Mouse (Mus musculus) splenic B cell, adult 2 months (primary cell): ENCODE measurements at regions not wholly inside any gene's neighbourhood (a gene's known extent, or its start where the extent isn't known, plus 50 kb on each side); places are given as distances from the start of the nearest gene placed in this dataset.
"Not testable (repeated sequence)": the region's sequence is repeated elsewhere in the genome, so short reads cannot be mapped to it uniquely, and the experiment has no call there.

ENCODE experiments used
- DNase-seq: peaks from one replicate; pipeline ENCODE4 v3.0.0-alpha.2; 2011; ENCODE audit warnings: low read depth, low spot score
- H3K27me3 ChIP-seq: 2 replicates; pipeline ENCODE4 v1.6.1; 2012; ENCODE audit warnings: mild to moderate bottlenecking, low read length, moderate library complexity, mixed read lengths; ENCODE audit not compliant: control insufficient read depth, poor library complexity, insufficient read depth, severe bottlenecking
- H3K36me3 ChIP-seq: 2 replicates; pipeline ENCODE4 v1.6.1; 2012; ENCODE audit warnings: mild to moderate bottlenecking, low read length, moderate library complexity, mixed read lengths; ENCODE audit not compliant: control insufficient read depth, poor library complexity, insufficient read depth, severe bottlenecking

GRCm38 (mm10) chr17:82860391-82860790, 354.7 kb upstream of the Pkdcc start:
- H3K27me3 ChIP-seq: no peaks in the 10 kb centered on the region
- H3K36me3 ChIP-seq: no peaks in the 10 kb centered on the region
- no peak for DNase-seq

GRCm38 (mm10) chr17:82860966-82861365, 354.1 kb upstream of the Pkdcc start:
- DNase-seq: no peak
- Histone ChIP-seq H3K27me3 (no peaks in the 10 kb centered on the region), H3K36me3 (no peaks in the 10 kb centered on the region)

DNA sequence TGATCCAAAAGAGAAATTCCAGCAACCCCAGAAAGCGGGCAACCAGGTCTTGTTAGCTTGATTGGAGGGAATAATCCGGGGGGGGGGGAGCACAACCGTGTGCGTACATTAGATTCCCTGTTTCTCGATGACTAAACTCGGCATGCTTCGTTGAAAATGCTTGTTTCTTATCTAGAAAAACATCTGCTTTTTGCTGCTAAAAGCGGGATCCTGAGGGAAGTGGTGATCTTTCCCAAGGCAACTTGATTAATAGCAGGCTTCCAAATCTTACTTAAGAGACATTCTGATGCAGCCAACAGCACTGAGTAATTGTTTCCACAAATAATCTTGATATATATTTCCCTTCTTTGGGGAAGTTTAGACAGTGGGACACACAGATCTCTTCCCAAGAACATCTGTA, 338.0 kb upstream of the Pkdcc start:
- Histone ChIP-seq H3K27me3 (0 out of 2 replicates have a peak, but pooled peaks cover under 1% of the 10 kb centered on the region), H3K36me3 (no peaks in the 10 kb centered on the region)
- DNase-seq: no peak

DNA sequence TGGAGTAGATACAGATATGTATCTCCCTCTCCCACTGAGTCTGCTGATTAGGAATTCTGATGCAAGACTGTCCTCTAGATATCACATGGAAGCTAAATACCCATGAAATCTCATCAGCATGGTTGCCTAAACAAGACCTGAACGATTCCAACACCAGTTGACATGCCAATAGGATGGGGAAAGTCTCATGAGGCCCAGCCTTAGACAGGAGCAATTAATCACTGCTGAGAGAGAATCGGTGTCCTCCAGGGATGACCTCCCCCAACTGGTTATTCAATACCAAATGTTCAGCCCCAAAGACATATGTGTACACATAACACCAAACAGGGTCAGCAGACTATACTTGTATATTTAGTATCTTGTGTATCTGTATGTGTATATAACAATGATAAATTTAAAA, 314.5 kb upstream of the Pkdcc start:
- H3K36me3 ChIP-seq: no peaks in the 10 kb centered on the region
- no peaks in the 10 kb centered on the region for H3K27me3 ChIP-seq
- no peak for DNase-seq

DNA sequence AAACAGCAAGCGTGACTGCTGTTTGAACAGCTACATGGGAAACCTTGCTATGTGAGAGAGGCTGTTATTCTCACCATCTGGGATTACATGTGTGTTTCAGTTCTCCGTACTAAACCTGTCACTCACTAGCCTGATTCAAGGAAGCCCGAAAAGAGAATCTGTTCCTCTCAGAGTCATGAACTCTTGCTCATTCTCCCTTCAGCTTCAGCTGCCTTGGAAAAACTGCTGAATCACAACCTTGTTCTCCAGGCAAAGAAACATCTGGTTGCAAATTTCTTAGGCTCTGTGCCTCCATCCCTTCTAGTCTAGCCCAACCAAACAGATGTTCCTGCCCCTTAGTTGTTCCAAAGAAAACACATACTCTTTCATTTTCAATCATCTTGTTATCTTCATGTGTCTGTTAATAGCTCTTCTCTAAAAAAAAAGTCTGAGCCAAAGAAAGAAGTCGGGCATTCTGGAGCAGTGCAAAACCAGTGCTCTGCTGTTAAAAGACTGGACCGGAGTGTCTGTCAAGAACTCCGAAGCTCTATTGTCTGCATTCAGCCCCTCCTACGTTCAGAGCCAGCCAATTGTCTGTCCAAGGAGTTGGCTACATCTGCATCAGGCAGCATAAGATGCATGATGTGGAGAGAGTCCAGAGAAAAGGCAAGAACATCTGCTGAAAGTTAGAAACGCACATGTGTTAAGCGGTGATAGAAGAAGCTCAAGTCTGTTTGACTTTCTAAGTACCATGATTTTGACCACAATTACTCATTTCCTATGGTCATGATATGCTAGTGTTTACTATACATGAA, 313.8 kb upstream of the Pkdcc start:
- no peaks in the 10 kb centered on the region for H3K27me3 ChIP-seq
- DNase-seq: no peak
- H3K36me3 ChIP-seq: no peaks in the 10 kb centered on the region

- DNase-seq: no peak
- Histone ChIP-seq H3K36me3 (no peaks in the 10 kb centered on the region), H3K27me3 (no peaks in the 10 kb centered on the region)
These were observed 310.1 kb upstream of the Pkdcc start for GRCm38 (mm10) chr17:82904961-82905360.

DNA sequence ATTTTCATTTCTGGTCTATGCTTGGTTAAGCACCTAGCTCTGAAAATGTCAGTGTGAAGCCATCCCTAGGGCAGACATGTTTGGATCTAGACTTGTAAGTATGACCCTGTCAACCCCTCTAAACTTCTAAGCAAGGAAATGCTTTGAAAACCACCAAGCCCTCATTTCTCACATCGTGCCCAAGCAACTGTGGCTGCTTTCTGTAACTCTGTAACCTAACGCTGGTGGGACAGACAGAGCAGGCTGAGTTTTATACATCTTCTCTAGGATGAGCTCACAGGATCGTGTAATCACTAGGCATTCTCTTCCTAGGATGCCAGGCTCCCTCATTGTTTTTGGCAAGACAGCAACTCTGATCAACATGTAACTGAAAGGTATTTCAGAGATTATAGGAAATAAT, 309.6 kb upstream of the Pkdcc start:
- DNase-seq: no peak

DNA sequence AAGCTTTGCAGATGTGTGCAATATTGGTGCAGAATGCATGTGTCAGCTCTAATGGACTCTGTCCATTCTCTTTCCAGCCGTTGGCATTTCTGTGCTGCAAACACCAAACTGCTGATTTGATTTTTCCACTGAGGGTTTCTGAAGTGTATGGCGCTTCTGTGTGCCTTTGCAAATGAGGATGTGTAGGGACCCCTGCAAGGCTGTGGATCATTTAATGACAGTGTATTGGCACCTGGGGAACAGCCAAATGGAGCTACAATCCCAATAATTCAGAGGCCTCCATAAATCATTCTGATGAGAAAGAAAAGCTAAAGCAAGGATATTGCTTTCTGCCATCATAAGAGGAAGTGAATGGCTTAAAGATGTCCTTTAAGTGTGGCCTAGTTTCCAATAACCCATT, 305.9 kb upstream of the Pkdcc start:
- H3K36me3 ChIP-seq: no peaks in the 10 kb centered on the region
- no peak for DNase-seq
- H3K27me3 ChIP-seq: no peaks in the 10 kb centered on the region

More for the DNA sequence above, 309.6 kb upstream of the Pkdcc start:
- Histone ChIP-seq H3K27me3 (no peaks in the 10 kb centered on the region), H3K36me3 (no peaks in the 10 kb centered on the region)

- H3K36me3 ChIP-seq, DNase-seq, H3K27me3 ChIP-seq: not testable (repeated sequence)
These were observed 292.1 kb upstream of the Pkdcc start for GRCm38 (mm10) chr17:82922986-82923385.

- Histone ChIP-seq H3K36me3 (no peaks in the 10 kb centered on the region), H3K27me3 (no peaks in the 10 kb centered on the region)
- DNase-seq: no peak
These were observed 289.3 kb upstream of the Pkdcc start for GRCm38 (mm10) chr17:82925751-82926150.

- no peaks in the 10 kb centered on the region for H3K36me3 ChIP-seq
- H3K27me3 ChIP-seq: no peaks in the 10 kb centered on the region
- DNase-seq: no peak
These were observed 287.4 kb upstream of the Pkdcc start for GRCm38 (mm10) chr17:82927681-82928080.

- no peaks in the 10 kb centered on the region for H3K27me3 ChIP-seq
- no peak for DNase-seq
- H3K36me3 ChIP-seq: no peaks in the 10 kb centered on the region
These were observed 285.6 kb upstream of the Pkdcc start for GRCm38 (mm10) chr17:82929511-82929910.

GRCm38 (mm10) chr17:82930738-82931137, 284.4 kb upstream of the Pkdcc start:
- H3K36me3 ChIP-seq: no peaks in the 10 kb centered on the region
- no peak for DNase-seq

DNA sequence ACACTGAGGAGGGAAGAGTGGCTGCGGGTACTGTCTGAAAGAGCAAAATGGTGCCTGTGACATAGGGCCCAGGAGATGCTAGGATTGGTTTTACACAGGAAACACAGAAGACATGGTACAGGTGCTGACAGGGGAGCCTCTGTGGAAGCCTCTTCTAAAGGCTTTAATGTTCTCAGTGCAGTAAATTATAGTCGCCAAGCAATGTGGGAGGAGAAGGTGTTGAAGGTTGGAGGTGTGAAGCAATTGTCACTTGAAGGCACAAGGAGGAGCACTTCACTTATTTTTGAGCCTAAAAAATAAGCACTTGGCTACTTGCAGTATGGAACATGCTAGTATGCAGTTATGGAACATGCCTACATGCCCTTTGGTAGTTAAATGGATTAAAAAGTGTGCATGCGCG, 283.6 kb upstream of the Pkdcc start:
- H3K36me3 ChIP-seq: no peaks in the 10 kb centered on the region
- DNase-seq: no peak
- no peaks in the 10 kb centered on the region for H3K27me3 ChIP-seq

More at GRCm38 (mm10) chr17:82930738-82931137, 284.4 kb upstream of the Pkdcc start:
- no peaks in the 10 kb centered on the region for H3K27me3 ChIP-seq

DNA sequence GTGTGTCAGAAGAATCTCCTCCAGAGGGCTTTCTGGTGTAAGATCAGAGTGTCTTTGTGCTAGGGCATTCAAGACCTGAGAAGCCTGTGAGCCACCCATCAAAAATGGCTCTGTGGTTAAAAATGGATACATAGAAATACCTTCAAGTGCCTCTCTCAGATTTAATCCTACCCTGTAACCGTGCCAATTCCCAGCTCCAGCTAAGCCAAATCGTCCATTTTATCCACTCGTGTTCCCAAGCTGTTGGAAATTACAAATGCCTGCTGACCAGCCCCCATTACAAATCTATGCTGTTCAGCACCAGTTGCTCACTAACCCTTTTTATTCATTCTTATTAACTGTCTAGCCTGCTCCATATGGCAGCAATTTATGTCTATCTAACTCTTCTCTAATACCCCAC, 278.3 kb upstream of the Pkdcc start:
- no peak for DNase-seq
- H3K27me3 ChIP-seq: no peaks in the 10 kb centered on the region
- H3K36me3 ChIP-seq: no peaks in the 10 kb centered on the region

GRCm38 (mm10) chr17:82946083-82946482, 269.0 kb upstream of the Pkdcc start:
- no peaks in the 10 kb centered on the region for H3K36me3 ChIP-seq
- no peaks in the 10 kb centered on the region for H3K27me3 ChIP-seq
- DNase-seq: no peak
